Mouse (Mus musculus): ENCODE results near the gene Gm12184.

GRCm38 (mm10) chr11:48869380-48870110 lies 43.1 kb upstream of the Gm12184 start:
- TF ChIP-seq CTCF (IDR thresholded peaks at IDR 0.05; ENCODE audit: low read depth, low read length) (no peak), TAL1 (conservative IDR thresholded peaks at IDR 0.05; ENCODE audit: low read depth, low read length) (no peak)
